Mouse (Mus musculus): ENCODE results near the gene Hivep1. TPM values are rescaled to one million over a fixed set of nuclear protein-coding genes. Genes with fewer than 3 reads are reported as not detected.

Gene Hivep1
- total RNA-seq (2014; fragmentation: Nextera tagmentation) (38.6 and 51.5 TPM in 2 replicates), total RNA-seq (2017) (12.3 and 27.0 TPM in 2 replicates)

DNA sequence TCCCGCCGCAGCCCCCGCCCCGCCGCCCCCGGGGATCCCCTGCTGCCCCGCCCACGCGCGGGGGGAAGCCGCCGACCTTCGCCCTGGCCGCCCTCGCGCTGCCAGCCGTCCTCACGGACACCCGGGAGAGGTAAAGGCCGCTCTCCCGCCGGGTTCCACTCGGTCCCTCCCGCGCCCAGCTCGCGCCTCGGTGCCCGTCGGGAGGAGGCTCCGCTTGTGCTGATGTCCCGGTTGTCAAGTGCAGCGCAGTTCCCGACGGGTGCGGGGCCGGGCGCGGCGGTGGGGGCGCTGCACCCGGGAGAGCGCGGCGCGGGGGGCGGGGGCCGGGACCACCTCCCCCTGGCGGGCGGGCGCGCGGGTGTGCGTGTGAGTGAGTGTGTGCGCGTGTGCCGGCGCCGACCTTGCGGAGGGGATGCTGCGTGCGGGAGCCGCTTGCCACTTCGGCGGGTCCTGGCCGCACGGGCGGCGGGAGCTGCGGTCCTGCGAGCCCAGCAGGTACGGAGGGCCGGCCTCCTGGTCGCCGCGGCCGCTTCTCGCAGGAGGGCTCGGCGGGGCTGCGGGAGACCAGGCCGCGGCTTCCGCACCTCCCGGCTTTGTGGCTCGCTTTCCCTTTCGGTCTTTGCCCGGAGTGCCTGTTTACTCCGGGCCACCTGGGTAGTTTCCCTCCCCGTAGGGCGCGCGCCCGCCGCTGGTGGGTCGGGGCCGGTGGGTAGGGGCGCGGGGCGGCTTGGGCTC, at the start of gene Hivep1:
Gene Hivep1 (plus strand): TSS at position 61 of the 735 bp plus-strand sequence.
- no peak for ATAC-seq (replicated peaks; ENCODE audit: low FRiP score, low TSS enrichment, poor library complexity, severe bottlenecking)

DNA sequence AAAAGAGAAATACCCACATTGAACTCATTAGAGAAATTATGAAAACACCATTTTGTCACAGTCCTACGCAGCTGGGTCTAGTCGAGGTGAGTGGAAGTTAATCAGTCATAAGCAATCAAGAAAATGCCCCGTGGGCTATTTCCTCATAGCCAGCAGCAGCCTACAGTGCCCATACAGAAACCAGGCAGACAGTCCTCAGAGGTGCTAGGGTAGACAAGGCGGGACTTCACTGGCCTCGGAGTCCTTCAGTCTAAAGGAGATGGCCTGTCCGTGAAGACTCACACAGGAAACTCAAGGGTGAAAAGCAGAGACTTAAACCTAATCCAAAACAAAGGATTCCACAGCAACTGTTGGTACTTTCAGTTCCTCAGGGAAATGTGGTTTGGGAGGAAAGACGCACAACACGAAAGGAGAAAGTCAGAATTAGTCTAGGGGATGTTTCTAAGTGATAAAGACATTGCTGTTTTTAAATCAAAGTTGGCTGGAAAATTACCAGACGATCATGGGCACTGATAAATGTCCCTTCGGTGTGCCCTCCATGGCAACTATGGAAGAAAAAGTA, 36.3 kb upstream of the Hivep1 start:
- ATAC-seq (replicated peaks; ENCODE audit: low FRiP score, low TSS enrichment, poor library complexity, severe bottlenecking), result no peak

DNA sequence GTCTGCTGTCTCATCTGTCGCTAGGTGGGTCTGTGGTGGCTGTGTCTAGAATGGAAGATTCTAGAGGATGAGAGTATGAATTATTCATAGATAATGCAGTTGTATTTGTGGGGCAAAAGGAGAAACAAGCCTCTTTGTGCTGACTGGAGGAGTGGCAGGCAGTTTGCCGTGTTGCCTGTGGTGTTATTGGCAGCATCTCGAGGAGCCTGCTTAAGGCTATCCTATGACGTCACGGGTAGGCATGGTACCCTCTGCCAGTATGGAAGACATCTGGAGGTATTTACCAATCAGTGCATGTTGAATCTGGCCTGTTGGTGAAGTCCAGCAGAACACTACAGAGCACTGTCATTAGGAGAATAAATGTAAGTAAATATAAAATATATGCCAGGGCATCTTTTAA, 35.6 kb upstream of the Hivep1 start:
- no peak for ATAC-seq (replicated peaks; ENCODE audit: low FRiP score, low TSS enrichment, poor library complexity, severe bottlenecking)

DNA sequence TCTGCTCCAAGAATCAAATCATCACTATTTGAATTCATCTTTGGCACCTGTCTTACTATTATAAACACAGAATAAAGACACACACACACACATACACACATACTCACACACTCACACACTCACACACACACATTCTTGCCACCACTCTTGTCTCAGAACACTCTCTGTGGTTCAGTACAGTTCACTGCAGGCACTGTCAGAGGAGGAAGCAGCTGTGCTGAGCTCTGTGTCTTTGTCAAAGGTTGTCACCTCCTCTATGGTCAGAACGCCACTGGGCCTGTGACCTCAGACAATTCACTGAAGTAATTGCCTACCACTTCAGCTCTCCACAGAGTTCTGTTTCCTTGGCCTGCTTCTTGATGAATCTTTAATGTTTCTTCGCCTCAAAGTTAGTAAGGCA, 33.5 kb upstream of the Hivep1 start:
- no peak for ATAC-seq (replicated peaks; ENCODE audit: low FRiP score, low TSS enrichment, poor library complexity, severe bottlenecking)

DNA sequence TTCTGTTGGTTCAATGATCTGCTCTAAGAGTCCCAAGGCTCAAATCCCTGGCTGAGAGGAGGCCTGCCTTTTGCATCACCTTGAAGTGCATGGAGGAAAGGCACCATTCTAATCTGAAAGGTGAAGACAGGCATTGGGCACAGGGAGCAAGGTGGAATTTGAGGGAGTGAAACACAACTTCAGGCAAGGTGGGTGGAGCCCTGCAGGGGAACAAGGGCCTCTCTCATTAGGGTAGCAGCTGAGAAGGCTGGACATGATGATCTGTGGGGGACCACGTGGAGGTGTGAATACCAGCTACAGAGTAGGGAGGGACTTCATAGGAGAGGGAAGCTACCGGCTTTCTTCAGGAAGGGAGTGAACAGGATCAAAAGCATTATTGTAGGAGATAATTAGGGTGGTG, 10.6 kb upstream of the Hivep1 start:
- ATAC-seq (replicated peaks; ENCODE audit: low FRiP score, low TSS enrichment, poor library complexity, severe bottlenecking), result no peak

DNA sequence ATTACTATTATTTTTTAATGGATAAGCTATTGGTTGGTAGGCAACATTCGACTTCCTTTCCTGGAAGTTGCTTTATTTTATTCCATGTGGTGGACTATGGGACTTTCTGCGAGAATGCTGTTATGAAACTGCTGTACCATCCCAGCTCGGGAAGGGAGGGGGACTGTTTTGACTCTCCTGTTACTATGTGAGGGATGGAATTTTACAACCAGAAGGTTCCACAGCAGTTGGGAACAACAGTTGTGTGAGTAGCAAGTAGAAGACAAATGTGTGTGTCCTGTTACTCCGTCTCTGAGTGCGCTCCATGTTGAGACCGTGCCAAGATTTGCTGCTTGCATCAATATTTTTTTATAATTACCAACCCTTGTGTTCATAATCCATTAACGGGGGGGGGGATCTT, 8.4 kb upstream of the Hivep1 start:
- ATAC-seq (replicated peaks; ENCODE audit: low FRiP score, low TSS enrichment, poor library complexity, severe bottlenecking), result no peak

DNA sequence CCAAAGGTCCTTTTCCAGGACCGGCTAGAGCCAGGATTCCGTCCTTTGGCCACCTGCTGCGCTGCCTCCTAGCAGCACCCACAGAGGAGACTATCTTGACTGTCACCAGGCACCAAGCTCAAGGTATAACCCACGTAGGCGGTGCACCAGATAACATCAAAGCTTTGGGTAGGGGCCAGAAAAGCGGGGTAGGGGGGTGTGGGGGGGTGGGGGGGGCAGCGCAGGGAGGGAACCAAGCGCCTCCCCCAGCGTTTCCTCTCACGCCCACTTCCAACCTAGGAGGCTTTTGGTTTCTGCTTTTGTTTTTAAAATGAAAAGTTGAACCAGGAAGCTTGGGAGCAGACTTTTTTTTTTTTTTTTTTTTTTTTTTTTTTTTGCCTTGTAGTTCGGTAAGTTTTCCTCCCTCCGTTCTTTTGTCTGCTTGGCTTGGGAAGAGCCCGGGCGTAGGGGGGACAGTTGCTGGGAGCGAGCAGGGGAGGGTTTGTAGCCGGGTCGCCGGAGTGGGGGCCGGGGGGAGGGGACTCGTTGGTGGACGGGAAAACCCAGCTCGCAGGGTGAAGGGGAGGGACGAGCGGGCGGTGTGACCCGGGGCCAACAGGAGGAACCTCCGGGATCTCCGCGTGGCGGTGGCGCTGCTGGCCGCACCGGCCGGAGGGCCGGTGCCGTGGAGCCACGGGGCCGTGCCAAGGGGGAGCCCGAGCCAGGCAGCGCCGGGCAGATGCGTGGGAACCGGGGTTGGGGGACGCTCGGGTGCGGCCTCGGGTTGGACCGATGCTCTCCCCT, 2.6 kb upstream of the Hivep1 start:
- peak; percentile 29; the same call in 1 of the 2 replicates for ATAC-seq (replicated peaks; ENCODE audit: low FRiP score, low TSS enrichment, poor library complexity, severe bottlenecking)

DNA sequence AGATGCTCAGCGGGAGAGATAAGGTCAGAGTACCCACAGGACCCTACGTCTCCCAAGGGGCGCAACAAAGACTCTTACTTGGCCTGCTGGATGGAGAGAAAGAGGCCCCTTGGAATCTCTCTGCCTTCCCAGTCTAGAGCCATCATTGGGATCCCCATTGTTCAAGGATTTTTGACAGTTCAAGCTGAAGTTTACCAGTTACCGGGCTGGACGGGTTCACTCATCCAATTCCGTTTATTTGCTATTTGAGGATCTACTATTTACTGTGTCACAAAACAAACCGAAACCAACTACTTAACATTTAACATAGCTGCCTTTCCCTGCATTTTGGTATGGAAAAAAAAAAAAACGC, 2.1 kb upstream of the Hivep1 start:
- ATAC-seq (replicated peaks; ENCODE audit: low FRiP score, low TSS enrichment, poor library complexity, severe bottlenecking), result no peak

DNA sequence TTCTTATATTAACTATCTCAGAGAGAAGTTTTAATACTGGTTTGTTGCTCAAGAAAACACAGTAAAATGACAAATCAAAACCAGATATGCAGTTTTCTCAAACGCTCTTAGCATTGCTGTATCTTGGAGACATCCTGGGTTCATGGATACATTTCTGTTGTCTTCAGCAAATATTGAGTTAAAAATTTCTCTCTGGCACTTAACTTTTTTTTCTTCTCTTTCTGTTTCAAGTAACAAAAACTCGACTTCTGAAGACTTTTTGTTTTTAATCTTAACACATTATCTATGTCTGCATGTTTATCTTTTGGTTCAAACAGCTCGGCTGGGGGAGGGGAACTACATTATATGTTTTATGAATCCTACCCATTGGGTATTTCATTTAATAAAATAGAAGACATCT, 1.7 kb upstream of the Hivep1 start:
- ATAC-seq (replicated peaks; ENCODE audit: low FRiP score, low TSS enrichment, poor library complexity, severe bottlenecking), result no peak

DNA sequence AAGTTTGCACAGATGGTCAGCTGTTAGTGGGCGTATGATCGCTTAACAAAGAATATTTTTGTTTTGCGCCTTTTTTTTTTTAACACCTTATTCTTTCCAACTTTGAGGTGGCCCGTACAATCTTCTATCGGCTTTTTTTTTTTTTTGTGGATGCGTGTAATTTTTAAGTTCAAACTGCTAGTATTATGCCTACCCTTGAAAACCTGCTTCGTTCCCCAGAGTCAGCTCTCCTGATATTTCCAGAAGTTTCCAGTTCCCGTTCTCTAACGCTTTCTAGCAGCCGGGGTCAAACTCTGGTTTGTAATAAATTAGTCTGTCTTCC, 980 bp upstream of the Hivep1 start:
- ATAC-seq (replicated peaks; ENCODE audit: low FRiP score, low TSS enrichment, poor library complexity, severe bottlenecking), result no peak

DNA sequence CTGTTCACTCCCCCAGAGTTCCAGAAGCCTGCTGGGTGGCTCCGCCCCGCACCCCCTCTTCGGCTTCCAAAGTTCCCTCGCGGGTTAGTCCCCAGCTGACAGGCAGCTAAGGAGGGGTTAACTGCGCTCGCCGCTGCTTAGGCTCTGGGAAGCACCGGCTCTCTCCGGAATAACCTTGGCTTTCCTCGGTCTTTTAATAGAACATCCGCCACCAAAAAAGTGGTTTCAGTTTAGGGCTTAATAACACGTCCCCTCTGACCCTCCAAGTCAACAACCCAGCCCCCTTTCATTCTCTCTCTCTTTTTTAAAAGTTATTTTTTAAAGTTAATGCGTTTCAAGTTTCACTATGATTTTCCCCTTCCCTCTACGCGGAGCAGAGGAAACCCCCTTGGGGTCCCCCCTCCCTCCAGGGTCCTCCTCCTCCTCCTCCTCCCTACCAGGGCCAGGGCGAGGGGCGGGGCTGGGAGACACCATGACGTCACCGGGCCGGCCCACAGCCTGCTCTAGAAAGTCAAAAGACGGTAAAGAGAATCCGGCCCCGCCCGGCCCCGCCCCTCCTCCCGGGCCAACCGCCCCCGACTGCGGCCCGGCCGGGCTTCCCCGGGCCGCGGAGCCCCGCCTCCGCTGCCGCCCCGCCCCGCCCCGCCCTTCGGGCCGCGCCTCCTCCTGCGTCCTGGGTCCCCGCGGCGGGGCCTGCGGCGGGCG, 467 bp upstream of the Hivep1 start:
- peak; percentile 66 for ATAC-seq (replicated peaks; ENCODE audit: low FRiP score, low TSS enrichment, poor library complexity, severe bottlenecking)

DNA sequence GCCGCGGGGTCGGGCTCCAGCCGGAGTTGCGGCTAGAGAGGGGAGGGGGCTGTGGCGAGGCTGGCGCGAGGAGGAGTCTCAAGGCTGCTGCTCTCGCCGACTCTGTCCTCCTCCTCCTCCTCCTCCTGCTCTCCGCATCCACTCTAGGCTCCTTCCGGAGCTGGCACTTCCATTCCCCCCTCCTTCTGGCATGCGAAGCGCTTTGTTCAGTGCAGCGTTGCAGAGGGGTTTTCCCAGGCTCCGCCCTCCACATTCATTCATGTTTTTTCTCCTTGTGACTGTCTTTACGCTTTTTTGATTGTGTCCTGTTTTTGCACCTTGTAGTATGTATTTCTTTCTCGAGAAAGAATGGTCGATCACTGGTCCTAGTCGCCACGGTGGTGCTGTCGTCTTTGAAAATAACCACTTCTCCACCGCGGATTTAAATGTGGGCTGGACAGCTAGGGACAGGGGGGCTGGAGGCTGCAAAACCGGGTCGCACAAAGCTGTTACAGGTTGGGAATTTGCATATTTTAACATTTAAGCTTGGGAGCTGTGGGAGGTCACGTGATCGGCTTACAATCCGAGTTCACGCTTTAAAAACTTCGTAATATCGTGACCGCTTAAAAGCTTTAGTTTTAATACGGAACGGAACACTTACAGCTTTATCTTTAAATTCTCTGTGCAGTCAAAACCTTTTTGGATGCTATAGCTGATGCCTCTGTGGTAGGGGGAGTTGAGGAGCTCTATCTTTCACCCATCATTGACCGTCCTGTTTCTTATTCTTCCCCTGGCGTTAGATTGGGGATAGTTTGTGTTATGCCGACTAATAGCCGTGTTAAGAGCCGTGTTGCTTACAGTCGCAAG, 1.1 kb downstream of the Hivep1 start:
- peak; percentile 52 for ATAC-seq (replicated peaks; ENCODE audit: low FRiP score, low TSS enrichment, poor library complexity, severe bottlenecking)

DNA sequence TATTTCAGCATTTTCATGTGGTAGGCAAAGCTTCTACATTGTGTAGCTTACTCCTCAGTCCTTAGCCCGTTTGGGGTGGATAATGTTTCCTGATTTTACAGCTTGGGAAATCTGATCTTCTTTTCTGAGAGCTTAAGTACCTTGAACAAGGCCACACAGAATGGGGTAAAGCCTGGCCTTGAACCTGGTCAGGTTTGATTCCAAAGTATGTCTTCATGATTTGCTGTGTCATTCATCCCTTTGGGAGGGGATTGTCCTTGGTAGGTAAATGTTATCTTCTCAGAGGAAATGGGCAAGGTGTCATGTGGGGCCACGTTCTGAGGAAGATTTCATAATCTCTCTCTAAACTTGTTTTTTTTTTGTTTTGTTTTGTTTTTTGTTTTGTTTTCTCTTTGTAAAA, 1.8 kb downstream of the Hivep1 start:
- ATAC-seq (replicated peaks; ENCODE audit: low FRiP score, low TSS enrichment, poor library complexity, severe bottlenecking), result no peak

DNA sequence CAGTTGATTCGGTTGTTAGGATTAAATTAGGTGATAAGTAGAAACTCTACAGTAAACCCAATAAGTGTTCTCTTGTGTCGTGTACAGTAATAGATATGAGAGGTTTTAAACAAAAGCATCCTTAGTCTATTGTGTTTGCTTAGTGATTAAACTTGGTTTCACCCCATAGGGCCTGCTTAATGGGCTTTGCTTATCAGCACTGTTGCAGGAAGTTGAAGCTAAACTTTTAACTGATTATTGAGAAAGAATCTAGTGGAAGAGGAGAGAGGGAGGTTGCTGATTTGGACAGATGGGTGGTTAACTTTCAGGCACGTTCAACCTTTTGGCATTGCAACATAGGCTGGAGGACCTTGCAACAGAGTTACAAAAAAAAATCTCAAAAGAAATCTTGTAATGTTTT, 2.3 kb downstream of the Hivep1 start:
- peak; percentile 58 for ATAC-seq (replicated peaks; ENCODE audit: low FRiP score, low TSS enrichment, poor library complexity, severe bottlenecking)

DNA sequence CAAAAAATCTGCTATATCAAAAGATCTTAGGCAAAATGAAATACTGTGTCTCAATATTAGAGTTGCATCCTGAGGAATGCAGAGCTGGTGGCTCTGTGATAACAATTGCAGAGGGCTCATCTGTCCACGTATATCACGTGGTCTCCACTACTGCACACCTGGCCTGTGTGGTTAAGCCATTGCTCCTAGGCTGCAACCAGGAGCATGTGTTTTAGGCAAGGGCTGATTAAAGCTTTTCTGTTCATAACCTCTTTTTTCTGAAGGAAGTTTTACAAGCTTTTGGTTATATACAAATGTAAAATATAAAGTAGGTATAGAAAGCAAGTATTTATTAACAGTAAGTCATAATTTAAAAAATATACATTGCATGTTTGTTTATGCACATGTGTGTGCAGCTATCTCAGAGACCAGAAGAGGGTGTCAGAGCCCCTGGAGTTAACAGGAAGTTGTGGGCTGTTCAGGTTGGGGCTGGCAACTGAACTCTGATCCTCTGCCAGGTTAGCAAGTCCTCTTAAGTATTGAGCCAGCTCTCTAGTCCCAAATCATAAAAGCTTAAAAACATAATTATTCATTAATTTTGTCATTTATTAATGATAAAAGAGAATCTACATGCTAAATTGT, 5.0 kb downstream of the Hivep1 start:
- peak; percentile 39 for ATAC-seq (replicated peaks; ENCODE audit: low FRiP score, low TSS enrichment, poor library complexity, severe bottlenecking)

DNA sequence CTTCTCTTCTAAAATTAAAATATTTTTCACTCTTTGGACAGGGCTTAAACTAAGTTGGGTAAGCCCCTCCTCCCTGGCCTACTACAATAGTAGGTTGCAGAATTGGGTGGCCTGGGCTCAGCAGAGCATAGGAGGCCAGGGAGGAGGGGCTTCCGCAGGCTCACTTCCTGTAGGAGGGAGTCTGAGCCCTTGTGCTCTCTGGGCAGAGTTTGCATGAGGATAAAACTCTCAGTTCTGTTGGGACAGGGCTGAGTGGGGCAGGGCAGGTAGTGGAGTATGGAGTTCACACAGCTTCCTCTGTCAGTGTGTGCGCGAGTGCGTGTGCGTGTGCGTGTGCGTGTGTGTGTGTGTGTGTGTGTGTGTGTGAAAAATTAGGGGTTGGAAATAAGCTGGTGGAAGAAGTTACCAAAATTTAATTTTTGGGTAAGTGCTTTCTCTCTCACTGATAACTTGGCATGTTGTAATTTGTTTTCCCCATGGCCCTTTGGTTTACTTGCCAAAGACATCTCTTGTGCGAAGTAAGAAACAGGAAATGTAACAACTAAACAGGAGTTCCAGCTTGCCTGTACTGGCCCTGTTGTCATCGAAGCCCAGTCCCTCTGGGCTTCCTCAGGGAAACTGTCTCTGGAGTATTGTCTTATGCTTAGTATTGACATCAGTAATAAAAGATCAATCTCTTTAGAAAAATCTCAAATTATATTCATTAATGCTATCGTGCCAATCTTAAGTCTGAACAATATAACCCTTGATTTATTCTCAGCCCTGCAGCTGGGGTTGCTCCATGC, 9.2 kb downstream of the Hivep1 start:
- peak; percentile 41 for ATAC-seq (replicated peaks; ENCODE audit: low FRiP score, low TSS enrichment, poor library complexity, severe bottlenecking)

DNA sequence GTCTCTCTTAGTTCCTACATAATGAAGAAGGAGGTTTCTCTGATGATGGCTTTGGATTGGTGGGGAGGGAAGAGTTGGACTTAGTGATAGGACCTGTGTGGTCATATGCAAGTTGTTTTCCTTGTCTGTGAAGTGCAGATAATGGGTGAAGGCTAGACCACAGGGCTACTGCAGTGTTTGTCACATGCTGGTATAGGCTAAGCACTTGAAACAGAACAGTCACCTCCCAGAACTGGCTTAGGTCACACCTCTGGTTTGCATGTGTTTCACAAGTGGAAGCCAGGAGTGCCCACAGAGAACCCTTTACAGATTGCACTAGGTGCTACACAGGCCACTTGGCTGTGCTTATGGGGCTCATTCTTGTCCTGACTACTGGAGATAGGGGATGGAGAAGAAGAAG, 12.4 kb downstream of the Hivep1 start:
- ATAC-seq (replicated peaks; ENCODE audit: low FRiP score, low TSS enrichment, poor library complexity, severe bottlenecking), result peak; percentile 95

DNA sequence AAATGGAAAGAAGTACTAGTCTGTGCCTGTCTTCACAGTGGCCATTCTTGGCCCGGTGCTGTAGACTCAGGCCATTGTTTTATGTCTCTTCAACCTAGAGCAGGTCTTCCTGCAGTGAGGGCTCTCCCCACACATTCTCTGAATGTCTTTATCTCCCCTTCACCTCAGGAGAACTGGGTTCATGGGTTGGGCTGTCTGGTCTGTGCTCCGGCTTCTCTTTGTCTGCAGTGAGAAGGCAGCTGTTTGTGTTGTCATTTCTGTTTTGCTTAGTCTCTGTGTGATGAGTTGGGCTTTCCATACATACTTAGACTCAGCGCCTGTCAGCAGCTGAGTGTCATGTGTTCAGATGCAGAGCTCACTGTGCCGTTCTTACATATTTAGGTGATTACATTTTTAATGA, 18.4 kb downstream of the Hivep1 start:
- ATAC-seq (replicated peaks; ENCODE audit: low FRiP score, low TSS enrichment, poor library complexity, severe bottlenecking), result peak; percentile 40; the same call in 1 of the 2 replicates

All from megakaryocyte-erythroid progenitor cell, adult 5-6 weeks (primary cell).